Mouse (Mus musculus) NIH3T3 (cell line): ENCODE measurements around the gene Ash1l.

Experiments used
- DNase-seq: peaks from one replicate; pipeline ENCODE4 v3.0.0-alpha.2; 2012; ENCODE audit warnings: low read depth

The Ash1l gene

GRCm38 (mm10) chr3:89091811-89092508 is 141.5 kb downstream of the Ash1l start:
- no peak for DNase-seq

- no peak for DNase-seq
Observed at GRCm38 (mm10) chr3:89092509-89093090, 142.2 kb downstream of the Ash1l start.

GRCm38 (mm10) chr3:89093175-89093574 is 142.8 kb downstream of the Ash1l start, which contains the start of gene Rusc1:
Gene Rusc1, minus strand, starts transcription at chr3:89093311.
- peak; percentile 56 for DNase-seq

- DNase-seq: no peak
Observed at GRCm38 (mm10) chr3:89094021-89094420, 143.6 kb downstream of the Ash1l start.

- peak; percentile 56 for DNase-seq
Observed at GRCm38 (mm10) chr3:89100811-89101210, 150.4 kb downstream of the Ash1l start, which contains the start of gene Gm43738. Gene Gm43738, minus strand, starts transcription at chr3:89101099.

GRCm38 (mm10) chr3:89101459-89101811 is 151.0 kb downstream of the Ash1l start:
- no peak for DNase-seq

- DNase-seq: peak; percentile 99
Observed at GRCm38 (mm10) chr3:89101812-89102494, 151.5 kb downstream of the Ash1l start, which contains the start of gene Fdps. Gene Fdps, minus strand, starts transcription at chr3:89101959.

GRCm38 (mm10) chr3:89102495-89103290 is 152.3 kb downstream of the Ash1l start:
- DNase-seq: no peak

GRCm38 (mm10) chr3:89103291-89103595 is 152.8 kb downstream of the Ash1l start:
- no peak for DNase-seq

GRCm38 (mm10) chr3:89106881-89107280 is 156.5 kb downstream of the Ash1l start:
- no peak for DNase-seq

GRCm38 (mm10) chr3:89107545-89107944 is 157.1 kb downstream of the Ash1l start:
- peak; percentile 61 for DNase-seq

GRCm38 (mm10) chr3:89108146-89108545 is 157.7 kb downstream of the Ash1l start:
- DNase-seq: no peak

- no peak for DNase-seq
Observed at GRCm38 (mm10) chr3:89113058-89113457, 162.6 kb downstream of the Ash1l start.

- peak; percentile 70 for DNase-seq
Observed at GRCm38 (mm10) chr3:89115522-89115921, 165.1 kb downstream of the Ash1l start.

- no peak for DNase-seq
Observed at GRCm38 (mm10) chr3:89123313-89123712, 172.9 kb downstream of the Ash1l start.

- DNase-seq: no peak
Observed at GRCm38 (mm10) chr3:89124241-89124640, 173.8 kb downstream of the Ash1l start.

- DNase-seq: no peak
Observed at GRCm38 (mm10) chr3:89125981-89126380, 175.6 kb downstream of the Ash1l start.
